Mouse (Mus musculus): Measurements from ENCODE around the gene Pdcd6.

GRCm38 (mm10) chr13:74301607-74301984 lies 15.8 kb downstream of the Pdcd6 start:
- TF ChIP-seq HCFC1 (IDR thresholded peaks at IDR 0.05; ENCODE audit: borderline replicate concordance, insufficient read depth, low read length): no peak
- TF ChIP-seq ZC3H11A (IDR thresholded peaks at IDR 0.05; ENCODE audit: borderline replicate concordance, low read depth, low read length): no peak
- no peak for TF ChIP-seq CHD2 (IDR thresholded peaks at IDR 0.05; ENCODE audit: low read depth, low read length)
- no peak for TF ChIP-seq MAFK (IDR thresholded peaks at IDR 0.05; ENCODE audit: insufficient read depth, low read depth, low read length)
